Mouse (Mus musculus) hindlimb bud, embryonic 11.5 days (tissue): ENCODE results near the gene Tet3.
A peak's percentile ranks its signal among the peaks of the same experiment; 100 is the strongest.

ENCODE experiments used
- DNase-seq: peaks from one replicate; pipeline ENCODE4 v3.0.0-alpha.2; 2012; ENCODE audit warnings: low read depth, low spot score; ENCODE audit errors: extremely low spot score

The Tet3 gene

GRCm38 (mm10) chr6:83459034-83459644, at the start of gene Tet3:
Tet3 (minus strand) TSS chr6:83459084.
- DNase-seq, result no peak

GRCm38 (mm10) chr6:83507168-83507546, 48.3 kb upstream of the Tet3 start:
- DNase-seq, result no peak

GRCm38 (mm10) chr6:83506258-83507167, 47.6 kb upstream of the Tet3 start, which contains the start of gene Dguok:
Dguok (minus strand) TSS chr6:83506969.
- peak; percentile 96 for DNase-seq

GRCm38 (mm10) chr6:83505554-83505953, 46.7 kb upstream of the Tet3 start:
- no peak for DNase-seq

- no peak for DNase-seq
These were observed 44.5 kb upstream of the Tet3 start for GRCm38 (mm10) chr6:83503361-83503760.

- DNase-seq, result no peak
These were observed 43.8 kb upstream of the Tet3 start for GRCm38 (mm10) chr6:83502656-83503055.

GRCm38 (mm10) chr6:83501524-83502310, 42.8 kb upstream of the Tet3 start:
- no peak for DNase-seq

- DNase-seq, result no peak
These were observed 41.6 kb upstream of the Tet3 start for GRCm38 (mm10) chr6:83500462-83500861.

- DNase-seq, result no peak
These were observed 40.2 kb upstream of the Tet3 start for GRCm38 (mm10) chr6:83499078-83499477.

- no peak for DNase-seq
These were observed 38.1 kb upstream of the Tet3 start for GRCm38 (mm10) chr6:83496753-83497710.

- DNase-seq, result no peak
These were observed 37.3 kb upstream of the Tet3 start for GRCm38 (mm10) chr6:83496009-83496752.

- DNase-seq, result no peak
These were observed 31.7 kb upstream of the Tet3 start for GRCm38 (mm10) chr6:83490622-83491021.

- DNase-seq, result no peak
These were observed 29.3 kb upstream of the Tet3 start for GRCm38 (mm10) chr6:83488200-83488599.

- DNase-seq, result no peak
These were observed 28.4 kb upstream of the Tet3 start for GRCm38 (mm10) chr6:83487298-83487697.

GRCm38 (mm10) chr6:83485854-83486253, 27.0 kb upstream of the Tet3 start:
- DNase-seq, result no peak

GRCm38 (mm10) chr6:83483776-83484175, 24.9 kb upstream of the Tet3 start:
- DNase-seq, result no peak

- DNase-seq, result no peak
These were observed 23.7 kb upstream of the Tet3 start for GRCm38 (mm10) chr6:83482418-83483085.

- DNase-seq, result no peak
These were observed 21.3 kb upstream of the Tet3 start for GRCm38 (mm10) chr6:83480019-83480655.

GRCm38 (mm10) chr6:83479193-83479592, 20.3 kb upstream of the Tet3 start:
- DNase-seq, result no peak
